Mouse (Mus musculus) left cerebral cortex, adult 9 months (tissue): ENCODE data around the gene Ccdc115.
"Not testable (repeated sequence)": the region's sequence is repeated elsewhere in the genome, so short reads cannot be mapped to it uniquely, and the experiment has no call there.

Experiments used
- DNase-seq, 2 experiments: peaks; one replicate each; pipeline ENCODE4 v3.0.0; 2022; ENCODE audit warnings: low spot score in 2 of 2

Ccdc115 gene

GRCm38 (mm10) chr1:34438381-34439051 is 956 bp downstream of the Ccdc115 start:
- DNase-seq: no peak

GRCm38 (mm10) chr1:34437366-34437765 is 2.1 kb downstream of the Ccdc115 start:
- not testable (repeated sequence) for DNase-seq

- DNase-seq: no peak
Measured at GRCm38 (mm10) chr1:34436374-34436773, 3.1 kb downstream of the Ccdc115 start.

GRCm38 (mm10) chr1:34435371-34436120 is 3.9 kb downstream of the Ccdc115 start:
- no peak for DNase-seq

- DNase-seq: peak; percentile 76 to 95
Measured at GRCm38 (mm10) chr1:34434660-34435160, 4.8 kb downstream of the Ccdc115 start.

- DNase-seq: no peak
Measured at GRCm38 (mm10) chr1:34433891-34434521, 5.5 kb downstream of the Ccdc115 start.

- DNase-seq: peak in 1 of 2 experiments; percentile 38
Measured at GRCm38 (mm10) chr1:34432776-34433481, 6.5 kb downstream of the Ccdc115 start.

GRCm38 (mm10) chr1:34432411-34432775 is 7.1 kb downstream of the Ccdc115 start:
- peak in 1 of 2 experiments; percentile 19 for DNase-seq

- no peak for DNase-seq
Measured at GRCm38 (mm10) chr1:34431431-34431830, 8.0 kb downstream of the Ccdc115 start.

GRCm38 (mm10) chr1:34430981-34431380 is 8.5 kb downstream of the Ccdc115 start:
- DNase-seq: no peak

- DNase-seq: no peak
Measured at GRCm38 (mm10) chr1:34429281-34429680, 10.2 kb downstream of the Ccdc115 start.

- DNase-seq: no peak
Measured at GRCm38 (mm10) chr1:34428466-34428865, 11.0 kb downstream of the Ccdc115 start.

GRCm38 (mm10) chr1:34399182-34399953 is 40.1 kb downstream of the Ccdc115 start:
- no peak for DNase-seq

- DNase-seq: no peak
Measured at GRCm38 (mm10) chr1:34396321-34396720, 43.2 kb downstream of the Ccdc115 start.

GRCm38 (mm10) chr1:34389234-34389891 is 50.1 kb downstream of the Ccdc115 start:
- DNase-seq: peak in 1 of 2 experiments; percentile 2

GRCm38 (mm10) chr1:34388849-34389233 is 50.6 kb downstream of the Ccdc115 start:
- peak in 1 of 2 experiments; percentile 13 for DNase-seq

GRCm38 (mm10) chr1:34387346-34388327 is 51.8 kb downstream of the Ccdc115 start:
- DNase-seq: no peak
